22 mouse cellular contexts compared by ENCODE assay signal in the genomic region with DNA sequence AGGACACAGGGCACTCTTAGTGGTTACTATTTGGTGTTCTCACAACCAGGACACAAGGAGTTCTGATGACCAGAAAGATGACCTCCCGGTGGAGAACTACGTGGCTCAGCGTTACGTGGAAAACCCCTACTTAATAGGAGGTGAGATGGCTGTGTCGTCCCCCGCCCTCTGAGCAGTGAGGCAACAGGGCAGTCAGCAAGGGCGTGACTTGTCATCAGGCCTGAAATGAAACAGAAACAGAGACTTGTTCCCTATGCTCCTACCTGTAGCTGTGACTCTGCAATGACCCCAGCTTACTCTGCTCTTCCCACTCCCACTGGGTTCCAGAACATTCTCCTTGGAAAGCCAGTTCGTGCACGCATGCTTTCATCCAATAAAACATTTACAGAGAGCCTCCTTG. TPM values are rescaled to one million over a fixed set of nuclear protein-coding genes. Genes with fewer than 3 reads are reported as not detected.
DNase-seq lines count a peak whose midpoint lies in the region; ATAC-seq and TF ChIP-seq lines count a peak whose summit lies in the region.
"Had no signal": no experiment of that assay in that cellular context is flagged by ENCODE, and none has a peak within 500 bp of the region (broad histone marks: within the 10 kb centered on the region; RNA-seq: fewer than 3 reads in every experiment).

No protein-coding gene starts in this region.

- no peaks in the 10 kb centered on the region for H3K4me1 ChIP-seq in midbrain, embryonic 11.5 days (ENCODE audit: control insufficient read depth, insufficient read depth, low read length)
- no peaks in the 10 kb centered on the region for H3K4me1 ChIP-seq in midbrain, postnatal 0 days (ENCODE audit: insufficient read depth, low read length)
- H3K4me1 ChIP-seq: embryonic facial prominence, embryonic 13.5 days; forebrain, embryonic 12.5 days; heart, embryonic 13.5 days had no signal

- no peak overlapping the region for H3K4me3 ChIP-seq in midbrain, embryonic 11.5 days (ENCODE audit: low read depth, low read length)
- no peak overlapping the region for H3K4me3 ChIP-seq in midbrain, postnatal 0 days (ENCODE audit: low read depth, low read length)
- H3K4me3 ChIP-seq: embryonic facial prominence, embryonic 13.5 days; forebrain, embryonic 12.5 days; heart, embryonic 13.5 days had no signal

- no peak overlapping the region for H3K9ac ChIP-seq in midbrain, embryonic 11.5 days (ENCODE audit: low read length)
- H3K9ac ChIP-seq in midbrain, postnatal 0 days (replicated peaks; ENCODE audit: low read length, poor library complexity, severe bottlenecking), result no peak overlapping the region
- H3K9ac ChIP-seq: embryonic facial prominence, embryonic 13.5 days; forebrain, embryonic 12.5 days; heart, embryonic 13.5 days had no signal

- H3K27ac ChIP-seq in midbrain, embryonic 11.5 days (ENCODE audit: low read depth, low read length), result no peak overlapping the region
- no peak overlapping the region for H3K27ac ChIP-seq in midbrain, postnatal 0 days (ENCODE audit: low read depth, low read length)
- H3K27ac ChIP-seq: embryonic facial prominence, embryonic 13.5 days; forebrain, embryonic 12.5 days; heart, embryonic 13.5 days had no signal

- no peak for TF ChIP-seq CTCF in midbrain, postnatal 0 days (IDR thresholded peaks at IDR 0.05)

- H3K36me3 ChIP-seq in midbrain, embryonic 11.5 days (ENCODE audit: control insufficient read depth, insufficient read depth, low read length), result no peaks in the 10 kb centered on the region
- no peaks in the 10 kb centered on the region for H3K36me3 ChIP-seq in midbrain, postnatal 0 days (ENCODE audit: insufficient read depth, low read length)
- H3K36me3 ChIP-seq: embryonic facial prominence, embryonic 13.5 days; forebrain, embryonic 12.5 days; heart, embryonic 13.5 days had no signal

- H3K4me2 ChIP-seq in midbrain, embryonic 11.5 days, result no peak overlapping the region
- H3K4me2 ChIP-seq in midbrain, postnatal 0 days (ENCODE audit: low read depth, low read length, poor library complexity, severe bottlenecking), result no peak overlapping the region
- H3K4me2 ChIP-seq: embryonic facial prominence, embryonic 13.5 days; forebrain, embryonic 12.5 days; heart, embryonic 13.5 days had no signal

- WGBS in midbrain, embryonic 11.5 days, result 89% methylated on average over 9 of the region's 9 CpGs
- WGBS in midbrain, postnatal 0 days, result 91% methylated on average over 9 of the region's 9 CpGs

- ATAC-seq in midbrain, embryonic 11.5 days (ENCODE audit: low FRiP score), result no peak
- ATAC-seq in midbrain, postnatal 0 days (ENCODE audit: low FRiP score), result no peak
- ATAC-seq in neutrophil, adult 5-6 weeks (ENCODE audit: extremely low read depth, insufficient number of reproducible peaks, low FRiP score, poor library complexity, severe bottlenecking), result peak; percentile 31; the same call in 1 of the 2 replicates
- ATAC-seq: activated CD4-positive, CD25-positive, alpha-beta regulatory T cell, adult 4 months; forebrain, embryonic 16.5 days; Patski had no signal

- H3K27me3 ChIP-seq in midbrain, embryonic 11.5 days (ENCODE audit: control insufficient read depth, insufficient read depth, low read length), result no peaks in the 10 kb centered on the region
- no peaks in the 10 kb centered on the region for H3K27me3 ChIP-seq in midbrain, postnatal 0 days (ENCODE audit: insufficient read depth, low read length)
- H3K27me3 ChIP-seq: embryonic facial prominence, embryonic 13.5 days; forebrain, embryonic 12.5 days; Patski had no signal

- peak; percentile 34 for DNase-seq in kidney, adult 18-20 months
- DNase-seq in kidney, postnatal 10 days, result no peak
- peak; percentile 26 for DNase-seq in midbrain, embryonic 11.5 days (ENCODE audit: low spot score, missing footprints)
- no peak for DNase-seq in midbrain, postnatal 0 days (ENCODE audit: low spot score)
- no peak for DNase-seq in heart, adult 9 months (ENCODE audit: low spot score in 2 of 2)
- DNase-seq in retina, postnatal 1 day, result no peak
- DNase-seq: adrenal gland, postnatal 14 days; cerebellum, adult 18-20 months; cerebellum, adult 9-11 months; cerebellum, postnatal 36 days; gastrocnemius, postnatal 14 days; heart, postnatal 36 days had no signal

- H3K9me3 ChIP-seq in midbrain, embryonic 11.5 days (ENCODE audit: control insufficient read depth, low read length), result no peaks in the 10 kb centered on the region
- H3K9me3 ChIP-seq in midbrain, postnatal 0 days (ENCODE audit: low read length), result no peaks in the 10 kb centered on the region
- H3K9me3 ChIP-seq: embryonic facial prominence, embryonic 13.5 days; forebrain, embryonic 12.5 days; heart, embryonic 13.5 days had no signal

RNA-seq across cellular contexts. Expression of gene Pdrg1, which starts 23.7 kb away (rescaled TPM):
- 83.9 and 88.7 TPM in 2 replicates for polyA plus RNA-seq in midbrain, embryonic 11.5 days (2014; fragmentation: Nextera tagmentation; extraction: Ambion mirVana)
- total RNA-seq in midbrain, postnatal 0 days (2014; rRNA removed), result 54.5 and 60.7 TPM in 2 replicates
- polyA plus RNA-seq in midbrain, postnatal 0 days (2015; fragmentation: Nextera tagmentation; extraction: Ambion mirVana), result 240 and 249 TPM in 2 replicates
- 53.9 and 54.3 TPM in 2 replicates for total RNA-seq in neutrophil, adult 5-6 weeks (2017)

RNA-seq across cellular contexts. Expression of gene Ttll9, which starts 29.2 kb away (rescaled TPM):
- polyA plus RNA-seq in midbrain, embryonic 11.5 days (2014; fragmentation: Nextera tagmentation; extraction: Ambion mirVana), result 1.1 and 2.0 TPM in 2 replicates
- total RNA-seq in midbrain, postnatal 0 days (2014; rRNA removed), result 4.9 and 7.8 TPM in 2 replicates
- 7.6 and 7.9 TPM in 2 replicates for polyA plus RNA-seq in midbrain, postnatal 0 days (2015; fragmentation: Nextera tagmentation; extraction: Ambion mirVana)
- total RNA-seq in neutrophil, adult 5-6 weeks (2017), result not detected in 2 replicates
- total RNA-seq: gastrocnemius, postnatal 14 days; heart, adult 8-10 months; heart, postnatal 36 days had no signal

RNA-seq across cellular contexts. Expression of gene Dusp15, which starts 40.0 kb away (rescaled TPM):
- polyA plus RNA-seq in midbrain, embryonic 11.5 days (2014; fragmentation: Nextera tagmentation; extraction: Ambion mirVana), result 0.46 and 0.89 TPM in 2 replicates
- 44.9 and 47.1 TPM in 2 replicates for total RNA-seq in midbrain, postnatal 0 days (2014; rRNA removed)
- polyA plus RNA-seq in midbrain, postnatal 0 days (2015; fragmentation: Nextera tagmentation; extraction: Ambion mirVana), result 24.6 and 25.2 TPM in 2 replicates
- not detected in 2 replicates for total RNA-seq in neutrophil, adult 5-6 weeks (2017)
- total RNA-seq: heart, adult 8-10 months; heart, postnatal 36 days had no signal
- polyA plus RNA-seq: activated CD4-positive, CD25-positive, alpha-beta regulatory T cell, adult 4 months; heart, postnatal 0 days had no signal

RNA-seq across cellular contexts. Expression of gene Xkr7, which starts 40.1 kb away (rescaled TPM):
- 0.40 and 0.52 TPM in 2 replicates for polyA plus RNA-seq in midbrain, embryonic 11.5 days (2014; fragmentation: Nextera tagmentation; extraction: Ambion mirVana)
- total RNA-seq in midbrain, postnatal 0 days (2014; rRNA removed), result 34.0 and 35.5 TPM in 2 replicates
- 1.1 and 1.4 TPM in 2 replicates for polyA plus RNA-seq in midbrain, postnatal 0 days (2015; fragmentation: Nextera tagmentation; extraction: Ambion mirVana)
- not detected in 2 replicates for total RNA-seq in neutrophil, adult 5-6 weeks (2017)
- total RNA-seq: heart, adult 8-10 months; heart, postnatal 36 days had no signal
- polyA plus RNA-seq: activated CD4-positive, CD25-positive, alpha-beta regulatory T cell, adult 4 months; C2C12; embryonic facial prominence, embryonic 13.5 days; heart, embryonic 13.5 days; heart, postnatal 0 days; Patski had no signal

RNA-seq across cellular contexts. Expression of gene Foxs1, which starts 58.5 kb away (rescaled TPM):
- polyA plus RNA-seq in midbrain, embryonic 11.5 days (2014; fragmentation: Nextera tagmentation; extraction: Ambion mirVana), result 2.1 and 2.6 TPM in 2 replicates
- 4.0 and 6.8 TPM in 2 replicates for total RNA-seq in midbrain, postnatal 0 days (2014; rRNA removed)
- 2.4 and 3.3 TPM in 2 replicates for polyA plus RNA-seq in midbrain, postnatal 0 days (2015; fragmentation: Nextera tagmentation; extraction: Ambion mirVana)
- total RNA-seq in neutrophil, adult 5-6 weeks (2017), result not detected in 2 replicates
- polyA plus RNA-seq: activated CD4-positive, CD25-positive, alpha-beta regulatory T cell, adult 4 months had no signal

Comparison
In these comparisons a context has a peak if more than half of its experiments do, and no peak if none do; other contexts are left out.
1. DNase-seq: peak in kidney, adult 18-20 months (single experiment) and midbrain, embryonic 11.5 days (single experiment); none in kidney, postnatal 10 days (single experiment), midbrain, postnatal 0 days (single experiment), heart, adult 9 months (0 of 2) and retina, postnatal 1 day (single experiment).
2. RNA of gene Dusp15, which starts 40.0 kb away (total RNA-seq): 44.9 to 47.1 TPM in midbrain, postnatal 0 days; not detected in neutrophil, adult 5-6 weeks; every median in the first group is over 10 times any median in the second.